Mouse (Mus musculus): ENCODE measurements around the gene Nes. TPM values are rescaled to one million over a fixed set of nuclear protein-coding genes. Genes with fewer than 3 reads are reported as not detected.

The Nes gene
- polyA plus RNA-seq, 1 experiment from 2014 or later = 28.9 TPM

DNA sequence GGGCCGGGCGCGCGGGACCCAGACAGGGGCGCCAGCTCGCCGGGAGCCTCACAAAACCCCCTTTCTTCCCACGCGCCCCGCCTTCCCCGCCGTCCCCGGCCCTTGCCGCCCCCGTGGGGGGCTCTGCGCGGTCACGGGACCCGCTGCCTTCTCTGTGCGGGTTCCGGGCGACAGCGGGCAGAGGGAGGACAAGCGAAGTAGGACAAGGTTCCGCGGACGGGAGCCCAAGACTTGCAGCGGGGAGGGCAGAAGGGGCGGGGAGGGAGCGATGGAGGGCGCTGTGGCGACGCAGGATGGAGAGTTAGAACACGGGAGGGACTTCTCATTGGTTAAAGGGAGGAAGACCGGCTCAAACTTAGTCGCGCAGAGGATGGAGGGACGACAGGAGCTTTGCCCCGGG, 29.3 kb downstream of the Nes start, which contains the start of gene Bcan:
Gene Bcan, minus strand, starts transcription at position 50 of the 400 bp plus-strand sequence.
- DNase-seq (ENCODE audit: low spot score) (no peak), ATAC-seq (replicated peaks; ENCODE audit: low FRiP score, low read depth) (no peak)
- no peak for TF ChIP-seq CTCF (IDR thresholded peaks at IDR 0.05; ENCODE audit: low read depth)
- H3K9me3 ChIP-seq (replicated peaks; ENCODE audit: low read length) = no peaks in the 10 kb centered on the region
- H3K9ac ChIP-seq (ENCODE audit: low read depth, low read length) = no peak within 1 kb of the TSS
- H3K4me1 ChIP-seq (replicated peaks; ENCODE audit: insufficient read depth, low read length) = peaks cover 5% of the 10 kb centered on the region; the same call in 1 of the 2 replicates
- no peaks in the 10 kb centered on the region for H3K36me3 ChIP-seq (ENCODE audit: insufficient read depth, low read length)
- WGBS = under 1% methylated on average over 39 of the region's 39 CpGs
- peak within 1 kb of the TSS; percentile 36 for H3K4me3 ChIP-seq (replicated peaks; ENCODE audit: low read depth, low read length)
- H3K27ac ChIP-seq = no peak within 1 kb of the TSS
- peak within 1 kb of the TSS; percentile 65 for H3K4me2 ChIP-seq (ENCODE audit: low read length)
- peaks cover 79% of the 10 kb centered on the region for H3K27me3 ChIP-seq (ENCODE audit: insufficient read depth, low read length)

DNA sequence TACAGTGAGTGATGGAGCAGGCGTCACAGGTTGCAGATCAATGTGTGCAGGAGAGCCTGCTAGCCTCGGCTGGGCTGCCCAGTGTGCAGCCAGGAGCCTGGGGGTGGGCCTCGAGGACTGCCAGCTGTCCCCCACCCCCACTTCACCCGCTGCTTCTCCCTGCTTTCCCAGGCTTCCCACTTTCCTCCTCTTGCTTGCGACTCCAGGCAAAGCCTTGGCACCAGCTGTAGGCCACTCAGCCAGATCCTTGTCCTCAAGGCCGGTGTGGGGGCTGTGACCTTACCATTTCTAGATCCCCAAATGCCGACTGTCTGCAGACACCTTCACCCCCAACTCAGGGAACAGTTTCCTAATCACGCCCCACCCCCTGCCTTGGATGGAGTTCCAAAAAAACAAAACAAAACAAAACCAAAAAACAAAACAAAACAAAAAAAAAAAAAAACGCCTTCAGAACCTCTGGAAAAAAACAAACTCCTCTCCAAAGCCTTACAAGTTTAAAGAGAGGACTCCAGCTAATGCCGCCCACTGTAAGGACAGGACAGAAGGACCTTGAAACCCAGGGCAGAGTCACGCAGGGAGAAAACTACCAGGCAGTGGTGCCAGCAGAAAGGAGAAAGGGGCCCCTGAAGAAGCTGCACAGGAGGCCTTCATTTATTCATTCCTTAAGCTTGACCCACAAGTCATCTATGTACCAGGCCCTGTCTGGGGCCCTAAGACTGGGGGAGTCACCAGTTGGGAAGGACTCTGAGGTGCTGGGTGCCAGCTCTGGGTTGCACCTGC, 30.1 kb downstream of the Nes start:
- no peak for DNase-seq (ENCODE audit: low spot score)
- no peak for ATAC-seq (replicated peaks; ENCODE audit: low FRiP score, low read depth)
- WGBS = 9% methylated on average over 11 of the region's 11 CpGs
- Histone ChIP-seq H3K36me3 (ENCODE audit: insufficient read depth, low read length) (no peaks in the 10 kb centered on the region), H3K4me3 (replicated peaks; ENCODE audit: low read depth, low read length) (peak overlapping the region; percentile 36; the same call in 1 of the 2 replicates), H3K4me1 (replicated peaks; ENCODE audit: insufficient read depth, low read length) (peaks cover 5% of the 10 kb centered on the region; the same call in 1 of the 2 replicates), H3K4me2 (ENCODE audit: low read length) (no peak overlapping the region), H3K27ac (no peak overlapping the region), H3K9me3 (replicated peaks; ENCODE audit: low read length) (no peaks in the 10 kb centered on the region), H3K9ac (ENCODE audit: low read depth, low read length) (no peak overlapping the region), H3K27me3 (ENCODE audit: insufficient read depth, low read length) (peaks cover 71% of the 10 kb centered on the region)
- TF ChIP-seq CTCF (IDR thresholded peaks at IDR 0.05; ENCODE audit: low read depth) = no peak

GRCm38 (mm10) chr3:88002291-88002976, 31.6 kb downstream of the Nes start:
- no peak for DNase-seq (ENCODE audit: low spot score)
- 2% methylated on average over 17 of the region's 17 CpGs for WGBS

GRCm38 (mm10) chr3:88005822-88006786, 35.2 kb downstream of the Nes start:
- TF ChIP-seq CTCF (IDR thresholded peaks at IDR 0.05; ENCODE audit: low read depth) = peak; percentile 56
- no peak overlapping the region for H3K27ac ChIP-seq
- no peaks in the 10 kb centered on the region for H3K9me3 ChIP-seq (replicated peaks; ENCODE audit: low read length)
- no peak overlapping the region for H3K9ac ChIP-seq (ENCODE audit: low read depth, low read length)
- no peak overlapping the region for H3K4me3 ChIP-seq (replicated peaks; ENCODE audit: low read depth, low read length)
- H3K4me1 ChIP-seq (replicated peaks; ENCODE audit: insufficient read depth, low read length) = no peaks in the 10 kb centered on the region
- H3K36me3 ChIP-seq (ENCODE audit: insufficient read depth, low read length) = no peaks in the 10 kb centered on the region
- DNase-seq (ENCODE audit: low spot score) = no peak
- H3K4me2 ChIP-seq (ENCODE audit: low read length) = no peak overlapping the region
- 70% methylated on average over 18 of the region's 18 CpGs for WGBS
- H3K27me3 ChIP-seq (ENCODE audit: insufficient read depth, low read length) = peaks cover 25% of the 10 kb centered on the region
- ATAC-seq (replicated peaks; ENCODE audit: low FRiP score, low read depth) = no peak

More at GRCm38 (mm10) chr3:88002291-88002976, 31.6 kb downstream of the Nes start:
- peaks cover 58% of the 10 kb centered on the region for H3K27me3 ChIP-seq (ENCODE audit: insufficient read depth, low read length)
- no peak overlapping the region for H3K9ac ChIP-seq (ENCODE audit: low read depth, low read length)
- H3K27ac ChIP-seq = no peak overlapping the region
- H3K4me1 ChIP-seq (replicated peaks; ENCODE audit: insufficient read depth, low read length) = no peaks in the 10 kb centered on the region; the same call in 1 of the 2 replicates
- H3K36me3 ChIP-seq (ENCODE audit: insufficient read depth, low read length) = no peaks in the 10 kb centered on the region
- no peaks in the 10 kb centered on the region for H3K9me3 ChIP-seq (replicated peaks; ENCODE audit: low read length)
- H3K4me2 ChIP-seq (ENCODE audit: low read length) = no peak overlapping the region
- H3K4me3 ChIP-seq (replicated peaks; ENCODE audit: low read depth, low read length) = no peak overlapping the region
- TF ChIP-seq CTCF (IDR thresholded peaks at IDR 0.05; ENCODE audit: low read depth) = no peak
- ATAC-seq (replicated peaks; ENCODE audit: low FRiP score, low read depth) = no peak

GRCm38 (mm10) chr3:88010634-88011265, 39.9 kb downstream of the Nes start:
- DNase-seq (ENCODE audit: low spot score) (peak; percentile 45), ATAC-seq (replicated peaks; ENCODE audit: low FRiP score, low read depth) (no peak)
- peak; percentile 64 for TF ChIP-seq CTCF (IDR thresholded peaks at IDR 0.05; ENCODE audit: low read depth)

More at GRCm38 (mm10) chr3:88010634-88011265, 39.9 kb downstream of the Nes start:
- no peak overlapping the region for H3K4me3 ChIP-seq (replicated peaks; ENCODE audit: low read depth, low read length)
- no peaks in the 10 kb centered on the region for H3K4me1 ChIP-seq (replicated peaks; ENCODE audit: insufficient read depth, low read length)
- no peak overlapping the region for H3K27ac ChIP-seq
- 0 out of 2 replicates have a peak, but pooled peaks cover 3% of the 10 kb centered on the region for H3K27me3 ChIP-seq (ENCODE audit: insufficient read depth, low read length)
- WGBS = 10% methylated on average over 6 of the region's 6 CpGs
- no peaks in the 10 kb centered on the region for H3K9me3 ChIP-seq (replicated peaks; ENCODE audit: low read length)
- H3K9ac ChIP-seq (ENCODE audit: low read depth, low read length) = no peak overlapping the region
- H3K36me3 ChIP-seq (ENCODE audit: insufficient read depth, low read length) = no peaks in the 10 kb centered on the region
- H3K4me2 ChIP-seq (ENCODE audit: low read length) = no peak overlapping the region
